Mouse (Mus musculus) liver, postnatal 0 days (tissue): ENCODE measurements around the gene Zmynd11. TPM values are rescaled to one million over a fixed set of nuclear protein-coding genes. Genes with fewer than 3 reads are reported as not detected.
A peak's percentile ranks its signal among the peaks of the same experiment; 100 is the strongest.

ENCODE experiments used
- ATAC-seq: fragments of 200-750 bp; cut with Nextera tagmentation; 2 replicates; pipeline ENCODE4 v1.8.0; 2017; ENCODE audit warnings: mild to moderate bottlenecking, moderate library complexity
- DNase-seq: peaks from one replicate; pipeline ENCODE4 v3.0.0-alpha.2; 2016
- H3K27ac ChIP-seq: fragments of 300-500 bp; sonication (generic); 2 replicates; pipeline ENCODE4 v1.5.1; 2014; ENCODE audit warnings: antibody characterized with exemption, moderate library complexity, mild to moderate bottlenecking, low read depth
- H3K27me3 ChIP-seq: fragments of 300-500 bp; sonication (generic); 2 replicates; pipeline ENCODE4 v1.6.1; 2014; ENCODE audit warnings: low read length, control low read depth, mixed read lengths; ENCODE audit not compliant: insufficient read depth
- H3K36me3 ChIP-seq: fragments of 300-500 bp; sonication (generic); replicated peaks from 2 replicates; pipeline ENCODE4 v1.6.1; 2014; ENCODE audit warnings: mild to moderate bottlenecking, control low read depth, low read length, moderate library complexity, mixed read lengths; ENCODE audit not compliant: insufficient read depth
- H3K4me1 ChIP-seq: fragments of 300-500 bp; sonication (generic); 2 replicates; pipeline ENCODE4 v1.6.1; 2014; ENCODE audit warnings: antibody characterized with exemption, mild to moderate bottlenecking, control low read depth; ENCODE audit not compliant: insufficient read depth
- H3K4me2 ChIP-seq: fragments of 300-500 bp; sonication (generic); 2 replicates; pipeline ENCODE4 v1.6.1; 2014; ENCODE audit warnings: low read depth, mild to moderate bottlenecking, low read length, moderate library complexity, mixed read lengths
- H3K4me3 ChIP-seq: fragments of 300-500 bp; sonication (generic); 2 replicates; pipeline ENCODE4 v1.5.1; 2014; ENCODE audit warnings: low read depth, low read length
- H3K9ac ChIP-seq: fragments of 300-500 bp; sonication (generic); replicated peaks from 2 replicates; pipeline ENCODE4 v1.6.1; 2014; ENCODE audit warnings: mild to moderate bottlenecking, moderate library complexity
- H3K9me3 ChIP-seq: fragments of 300-500 bp; sonication (generic); 2 replicates; pipeline ENCODE4 v1.6.1; 2016; ENCODE audit warnings: mild to moderate bottlenecking, control low read depth, low read length, mixed read lengths
- CTCF ChIP-seq: sonication (generic); IDR thresholded peaks from 2 replicates; pipeline ENCODE4 v1.5.1; 2016; ENCODE audit warnings: antibody characterized with exemption, low read depth
- EP300 ChIP-seq: IDR thresholded peaks from 2 replicates; pipeline ENCODE4 v1.6.1; 2016; ENCODE audit warnings: antibody characterized with exemption, low read depth, mild to moderate bottlenecking
- WGBS: fragments of 180-500 bp; shearing (Covaris S2); extraction: QIAGEN DNeasy Blood & Tissue Kit; methylation state at CpG from one replicate; pipeline ENCODE4 v1.1.7; 2014; ENCODE audit not compliant: insufficient replicate concordance; 5-methylcytosine and 5-hydroxymethylcytosine counted together
- polyA plus RNA-seq: library from polyadenylated mRNA; unstranded; fragments of >200 nt; fragmentation: Nextera tagmentation; extraction: Ambion mirVana; gene quantifications from 2 replicates; pipeline ENCODE4 v1.2.1, GENCODE M21; 2015

The Zmynd11 gene
- polyA plus RNA-seq: 19.4 and 21.2 TPM in 2 replicates

DNA sequence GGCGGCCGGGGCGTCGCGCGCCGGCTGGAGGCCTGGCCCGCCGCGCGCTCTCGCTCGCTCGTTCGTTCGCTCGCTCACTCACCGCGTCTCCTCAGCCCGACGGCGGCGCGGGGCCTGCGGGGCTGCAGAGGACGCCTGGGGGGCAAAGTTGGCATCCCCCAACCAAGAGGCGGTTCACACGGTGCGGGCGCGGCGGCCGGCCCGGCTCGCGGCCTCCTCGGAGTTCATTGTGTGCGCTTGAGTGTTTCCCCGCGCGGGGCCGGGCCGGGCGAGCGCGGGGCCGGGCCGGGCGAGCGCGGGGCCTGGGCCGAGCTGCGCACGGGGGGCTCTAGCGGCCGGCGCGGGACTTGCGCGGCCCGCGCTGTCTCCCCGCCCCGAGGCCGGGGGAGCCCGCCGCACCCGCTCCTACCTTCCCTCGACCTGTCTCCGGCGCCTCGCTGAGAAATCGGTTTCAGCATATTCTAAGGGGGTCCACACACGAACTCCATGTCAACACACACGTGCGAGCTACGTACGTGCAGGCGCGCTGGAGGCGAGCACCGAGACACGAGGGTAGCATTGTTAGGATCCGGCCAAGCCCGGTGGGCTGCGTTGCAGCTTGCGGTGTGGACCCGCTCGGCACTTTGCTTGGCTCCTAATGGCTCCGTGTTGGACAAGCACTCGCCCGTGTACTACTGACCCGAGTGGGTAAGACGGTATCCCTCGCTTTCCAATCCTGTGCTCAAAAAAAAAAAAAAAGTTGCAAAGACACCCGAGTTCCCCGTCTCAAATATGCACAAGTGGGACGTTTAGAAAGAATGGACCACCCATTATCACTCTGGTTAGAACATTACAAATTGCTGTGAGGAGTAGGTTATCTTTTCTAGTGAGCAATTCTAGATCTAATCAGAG is at the start of gene Zmynd11:
TSS of gene Zmynd11 (minus strand) at position 685 of the 891 bp plus-strand sequence.
- Histone ChIP-seq H3K9me3 (no peaks in the 10 kb centered on the region), H3K27me3 (no peaks in the 10 kb centered on the region), H3K4me3 (peak within 1 kb of the TSS; percentile 90), H3K4me2 (peak within 1 kb of the TSS; percentile 89), H3K27ac (peak within 1 kb of the TSS; percentile 89), H3K36me3 (no peaks in the 10 kb centered on the region), H3K9ac (peak within 1 kb of the TSS; percentile 88), H3K4me1 (peaks cover 21% of the 10 kb centered on the region)
- under 1% methylated on average over 65 of the region's 98 CpGs for WGBS
- 0 out of 2 replicates have a peak, but pooled peaks have one; percentile 2 for TF ChIP-seq CTCF
- no peak for TF ChIP-seq EP300
- ATAC-seq (peak; percentile 76), DNase-seq (peak; percentile 65)

DNA sequence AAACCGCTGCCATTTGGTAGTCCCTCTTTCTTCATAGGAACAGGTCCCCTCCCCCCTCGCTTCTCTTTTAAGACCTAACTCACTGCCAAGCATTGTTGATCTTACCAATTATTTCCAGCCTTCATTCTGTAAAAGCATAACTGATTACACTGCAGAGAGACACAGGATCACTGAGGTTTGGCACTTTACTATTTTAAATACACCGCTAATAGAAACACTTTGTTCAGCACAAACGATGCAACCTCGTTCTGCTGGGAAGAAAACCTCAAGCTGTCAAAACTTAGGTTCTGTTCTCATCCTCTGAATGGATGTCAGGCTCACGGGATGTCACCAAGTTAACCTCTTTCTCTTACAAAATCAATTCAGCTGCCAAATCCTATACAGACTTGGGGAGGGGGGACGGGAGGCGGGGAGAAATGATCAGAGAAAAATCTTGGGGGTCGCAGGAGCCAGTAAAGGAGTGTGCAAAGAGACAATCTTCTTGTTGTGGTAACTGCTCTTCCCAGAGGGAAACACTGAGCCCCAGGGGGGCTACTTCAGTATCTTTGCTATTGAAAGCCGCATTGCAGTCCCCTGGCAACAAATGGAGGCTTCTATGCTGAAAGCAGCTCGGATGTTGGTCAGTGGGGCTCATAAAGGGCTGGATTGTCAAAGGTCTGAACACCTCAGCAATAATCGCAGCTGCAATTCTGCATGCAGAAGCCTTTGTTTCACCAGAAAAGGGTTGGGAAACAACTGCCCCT is 30.9 kb upstream of the Zmynd11 start:
- ATAC-seq (no peak), DNase-seq (no peak)
- no peak for TF ChIP-seq EP300
- no peak for TF ChIP-seq CTCF
- Histone ChIP-seq H3K4me3 (no peak overlapping the region), H3K4me1 (no peaks in the 10 kb centered on the region), H3K9ac (no peak overlapping the region), H3K9me3 (no peaks in the 10 kb centered on the region), H3K27me3 (peaks cover 3% of the 10 kb centered on the region; the same call in 1 of the 2 replicates), H3K4me2 (peak overlapping the region; percentile 26), H3K36me3 (no peaks in the 10 kb centered on the region), H3K27ac (no peak overlapping the region)
- WGBS: 16% methylated on average over 12 of the region's 12 CpGs

DNA sequence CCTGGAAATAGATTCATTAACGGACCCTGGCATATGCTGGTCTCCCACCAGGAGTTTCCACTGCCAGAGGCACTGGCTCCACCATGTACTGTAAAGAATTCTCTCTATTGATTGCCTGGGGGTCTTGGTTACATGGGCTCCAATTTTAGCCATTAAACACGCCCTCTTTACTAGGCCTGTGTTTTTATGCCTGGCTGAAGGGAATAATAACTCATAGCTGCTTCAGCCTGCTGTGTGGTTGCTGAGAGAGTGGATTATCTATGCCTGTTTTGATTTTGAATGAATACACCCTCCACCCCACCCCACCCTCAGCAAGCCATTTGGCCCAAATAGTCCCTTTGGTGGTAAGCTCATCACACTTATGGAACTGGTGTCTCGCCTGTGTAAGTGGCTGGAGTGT is 20.9 kb upstream of the Zmynd11 start:
- 62% methylated on average over 3 of the region's 3 CpGs for WGBS
- TF ChIP-seq CTCF: no peak
- no peak for TF ChIP-seq EP300
- H3K9ac ChIP-seq: no peak overlapping the region
- no peaks in the 10 kb centered on the region for H3K4me1 ChIP-seq
- DNase-seq (no peak), ATAC-seq (no peak)
- H3K27me3 ChIP-seq: no peaks in the 10 kb centered on the region
- H3K4me2 ChIP-seq: no peak overlapping the region
- no peak overlapping the region for H3K4me3 ChIP-seq
- no peak overlapping the region for H3K27ac ChIP-seq
- no peaks in the 10 kb centered on the region for H3K9me3 ChIP-seq
- no peaks in the 10 kb centered on the region for H3K36me3 ChIP-seq

DNA sequence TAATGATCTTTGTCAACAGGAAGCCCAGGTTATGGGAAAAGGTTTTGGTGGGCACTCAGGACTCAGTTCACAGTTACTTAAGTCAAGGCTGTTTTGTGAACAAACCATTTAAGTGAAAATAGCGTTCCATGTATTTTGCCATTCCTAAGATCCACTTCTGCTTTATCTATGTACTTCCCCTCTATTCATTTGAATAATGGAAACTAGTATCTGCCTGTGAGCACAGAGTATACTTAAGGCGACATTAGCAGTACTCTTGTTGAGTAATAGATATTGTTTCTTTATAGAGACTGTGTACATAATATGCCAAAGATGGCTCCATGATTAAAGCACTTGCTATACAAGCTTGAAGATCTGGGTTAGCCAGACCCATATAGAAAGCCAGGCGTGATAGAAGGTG is 18.6 kb upstream of the Zmynd11 start:
- Histone ChIP-seq H3K27me3 (no peaks in the 10 kb centered on the region), H3K4me3 (no peak overlapping the region)
- ATAC-seq: no peak

DNA sequence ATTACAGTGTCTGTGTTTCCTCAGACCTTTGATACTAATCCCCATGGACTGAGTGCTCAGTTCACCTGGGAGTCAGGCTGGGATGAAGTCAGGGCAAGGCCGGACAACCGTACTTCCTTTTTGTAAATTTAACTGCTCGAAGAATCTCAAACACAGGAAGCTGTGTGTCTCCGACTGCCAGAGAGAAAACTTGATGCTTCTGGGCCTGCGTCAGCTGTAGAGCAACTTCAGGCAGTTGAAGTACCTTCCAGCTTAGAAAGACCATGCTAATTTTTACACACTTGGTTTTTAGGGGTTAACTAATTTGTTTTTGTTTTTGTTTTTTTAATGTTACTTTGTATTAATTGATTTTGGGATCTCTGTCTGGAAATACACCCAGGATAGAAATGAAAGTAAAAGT is 10.8 kb upstream of the Zmynd11 start:
- H3K27ac ChIP-seq: no peak overlapping the region
- no peaks in the 10 kb centered on the region for H3K9me3 ChIP-seq
- H3K36me3 ChIP-seq: no peaks in the 10 kb centered on the region
- no peak for DNase-seq
- no peaks in the 10 kb centered on the region for H3K4me1 ChIP-seq
- no peak for ATAC-seq
- 26% methylated on average over 5 of the region's 5 CpGs for WGBS
- H3K27me3 ChIP-seq: no peaks in the 10 kb centered on the region
- no peak overlapping the region for H3K9ac ChIP-seq
- H3K4me2 ChIP-seq: peak overlapping the region; percentile 40; the same call in 1 of the 2 replicates
- H3K4me3 ChIP-seq: no peak overlapping the region
- TF ChIP-seq CTCF (no peak), EP300 (no peak)

More for the DNA sequence above, 18.6 kb upstream of the Zmynd11 start:
- H3K36me3 ChIP-seq: no peaks in the 10 kb centered on the region
- TF ChIP-seq CTCF (no peak), EP300 (no peak)
- WGBS: 59% methylated on average over 3 of the region's 3 CpGs
- no peaks in the 10 kb centered on the region for H3K9me3 ChIP-seq
- H3K27ac ChIP-seq: no peak overlapping the region
- H3K9ac ChIP-seq: no peak overlapping the region
- no peaks in the 10 kb centered on the region for H3K4me1 ChIP-seq
- no peak overlapping the region for H3K4me2 ChIP-seq
- DNase-seq: no peak

DNA sequence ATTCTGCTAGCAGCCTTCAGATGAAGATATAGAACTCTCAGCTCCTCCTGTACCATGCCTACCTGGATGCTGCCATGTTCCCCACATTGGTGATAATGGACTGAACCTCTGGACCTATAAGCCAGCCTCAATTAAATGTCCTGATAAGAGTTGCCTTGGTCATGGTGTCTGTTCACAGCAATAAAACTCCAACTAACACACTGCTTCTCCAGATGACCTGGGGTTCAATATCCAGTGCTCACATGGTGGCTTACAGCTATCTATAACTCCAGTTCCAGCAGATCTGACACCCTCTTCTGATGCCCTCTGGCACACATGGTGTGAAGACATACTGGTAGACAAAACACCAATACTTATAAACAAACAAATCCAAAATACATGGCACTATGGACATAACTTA is 8.9 kb upstream of the Zmynd11 start:
- TF ChIP-seq CTCF (no peak), EP300 (no peak)
- Histone ChIP-seq H3K27me3 (no peaks in the 10 kb centered on the region), H3K4me3 (no peak overlapping the region), H3K9me3 (no peaks in the 10 kb centered on the region), H3K4me1 (no peaks in the 10 kb centered on the region), H3K9ac (no peak overlapping the region), H3K27ac (no peak overlapping the region), H3K36me3 (no peaks in the 10 kb centered on the region), H3K4me2 (no peak overlapping the region)
- DNase-seq (no peak), ATAC-seq (no peak)
